Mouse (Mus musculus): Measurements from ENCODE around the gene Xirp1. TPM values are rescaled to one million over a fixed set of nuclear protein-coding genes. Genes with fewer than 3 reads are reported as not detected.
A peak's percentile ranks its signal among the peaks of the same experiment; 100 is the strongest.
"Not testable (repeated sequence)": the region's sequence is repeated elsewhere in the genome, so short reads cannot be mapped to it uniquely, and the experiment has no call there.

Gene Xirp1
- polyA plus RNA-seq, 1 experiment from 2014 or later, result 0.05 TPM

GRCm38 (mm10) chr9:120014828-120015227, 8.6 kb downstream of the Xirp1 start:
- Histone ChIP-seq H3K4me3 (ENCODE audit: low read depth, low read length) (no peak overlapping the region), H3K9ac (ENCODE audit: low read length) (no peak overlapping the region), H3K36me3 (ENCODE audit: control insufficient read depth, insufficient read depth, low read length) (no peaks in the 10 kb centered on the region), H3K4me1 (replicated peaks; ENCODE audit: control insufficient read depth, insufficient read depth) (no peaks in the 10 kb centered on the region), H3K27ac (replicated peaks) (no peak overlapping the region), H3K9me3 (ENCODE audit: control insufficient read depth, low read length) (no peaks in the 10 kb centered on the region), H3K27me3 (ENCODE audit: control insufficient read depth, insufficient read depth, low read length) (no peaks in the 10 kb centered on the region), H3K4me2 (replicated peaks; ENCODE audit: low read depth) (no peak overlapping the region)
- no peak for TF ChIP-seq CTCF (IDR thresholded peaks at IDR 0.05; ENCODE audit: low read depth)
- TF ChIP-seq EP300 (optimal IDR thresholded peaks at IDR 0.05), result no peak
- DNase-seq (ENCODE audit: low spot score) (no peak), ATAC-seq (ENCODE audit: low FRiP score, low TSS enrichment) (no peak)
- WGBS, result 66% methylated on average over 6 of the region's 6 CpGs

- no peak overlapping the region for H3K4me2 ChIP-seq (replicated peaks; ENCODE audit: low read depth)
- H3K9ac ChIP-seq (ENCODE audit: low read length), result no peak overlapping the region; the same call in 1 of the 2 replicates
- no peaks in the 10 kb centered on the region for H3K27me3 ChIP-seq (ENCODE audit: control insufficient read depth, insufficient read depth, low read length)
- DNase-seq (ENCODE audit: low spot score), result peak; percentile 65
- H3K4me1 ChIP-seq (replicated peaks; ENCODE audit: control insufficient read depth, insufficient read depth), result no peaks in the 10 kb centered on the region
- ATAC-seq (ENCODE audit: low FRiP score, low TSS enrichment), result no peak
- no peaks in the 10 kb centered on the region for H3K36me3 ChIP-seq (ENCODE audit: control insufficient read depth, insufficient read depth, low read length)
- no peaks in the 10 kb centered on the region for H3K9me3 ChIP-seq (ENCODE audit: control insufficient read depth, low read length)
- WGBS, result 60% methylated on average over 11 of the region's 11 CpGs
- no peak for TF ChIP-seq CTCF (IDR thresholded peaks at IDR 0.05; ENCODE audit: low read depth)
- no peak for TF ChIP-seq EP300 (optimal IDR thresholded peaks at IDR 0.05)
- H3K4me3 ChIP-seq (ENCODE audit: low read depth, low read length), result no peak overlapping the region
- no peak overlapping the region for H3K27ac ChIP-seq (replicated peaks)
These were observed 10.1 kb downstream of the Xirp1 start for GRCm38 (mm10) chr9:120013251-120013820.

- no peaks in the 10 kb centered on the region for H3K9me3 ChIP-seq (ENCODE audit: control insufficient read depth, low read length)
- TF ChIP-seq EP300 (optimal IDR thresholded peaks at IDR 0.05) (no peak), CTCF (IDR thresholded peaks at IDR 0.05; ENCODE audit: low read depth) (no peak)
- H3K36me3 ChIP-seq (ENCODE audit: control insufficient read depth, insufficient read depth, low read length), result no peaks in the 10 kb centered on the region
- no peaks in the 10 kb centered on the region for H3K27me3 ChIP-seq (ENCODE audit: control insufficient read depth, insufficient read depth, low read length)
- ATAC-seq (ENCODE audit: low FRiP score, low TSS enrichment), result no peak
- no peak overlapping the region for H3K27ac ChIP-seq (replicated peaks)
- H3K4me1 ChIP-seq (replicated peaks; ENCODE audit: control insufficient read depth, insufficient read depth), result no peaks in the 10 kb centered on the region
- no peak overlapping the region for H3K4me3 ChIP-seq (ENCODE audit: low read depth, low read length)
- H3K9ac ChIP-seq (ENCODE audit: low read length), result no peak overlapping the region
- 83% methylated on average over 5 of the region's 5 CpGs for WGBS
- DNase-seq (ENCODE audit: low spot score), result no peak
- H3K4me2 ChIP-seq (replicated peaks; ENCODE audit: low read depth), result no peak overlapping the region
These were observed 10.6 kb downstream of the Xirp1 start for GRCm38 (mm10) chr9:120012781-120013180.

GRCm38 (mm10) chr9:120012161-120012560, 11.2 kb downstream of the Xirp1 start:
- not testable (repeated sequence) for H3K4me1 ChIP-seq (replicated peaks; ENCODE audit: control insufficient read depth, insufficient read depth); DNase-seq (ENCODE audit: low spot score); H3K36me3 ChIP-seq (ENCODE audit: control insufficient read depth, insufficient read depth, low read length)

GRCm38 (mm10) chr9:120011533-120011932, 11.9 kb downstream of the Xirp1 start:
- H3K36me3 ChIP-seq (ENCODE audit: control insufficient read depth, insufficient read depth, low read length), result no peaks in the 10 kb centered on the region
- peak; percentile 73 for DNase-seq (ENCODE audit: low spot score)
- peak overlapping the region; percentile 89 for H3K27ac ChIP-seq (replicated peaks)
- no peaks in the 10 kb centered on the region for H3K9me3 ChIP-seq (ENCODE audit: control insufficient read depth, low read length)
- ATAC-seq (ENCODE audit: low FRiP score, low TSS enrichment), result peak; percentile 77
- TF ChIP-seq CTCF (IDR thresholded peaks at IDR 0.05; ENCODE audit: low read depth) (peak; percentile 84), EP300 (optimal IDR thresholded peaks at IDR 0.05) (peak; percentile 2)
- WGBS, result under 1% methylated on average over 10 of the region's 10 CpGs
- no peaks in the 10 kb centered on the region for H3K4me1 ChIP-seq (replicated peaks; ENCODE audit: control insufficient read depth, insufficient read depth)
- H3K9ac ChIP-seq (ENCODE audit: low read length), result 0 out of 2 replicates have a peak overlapping the region, but pooled peaks have one; percentile 41
- H3K4me2 ChIP-seq (replicated peaks; ENCODE audit: low read depth), result peak overlapping the region; percentile 68
- H3K4me3 ChIP-seq (ENCODE audit: low read depth, low read length), result peak overlapping the region; percentile 36
- H3K27me3 ChIP-seq (ENCODE audit: control insufficient read depth, insufficient read depth, low read length), result no peaks in the 10 kb centered on the region

More at GRCm38 (mm10) chr9:120012161-120012560, 11.2 kb downstream of the Xirp1 start:
- H3K27me3 ChIP-seq (ENCODE audit: control insufficient read depth, insufficient read depth, low read length); H3K9ac ChIP-seq (ENCODE audit: low read length); H3K4me3 ChIP-seq (ENCODE audit: low read depth, low read length); H3K4me2 ChIP-seq (replicated peaks; ENCODE audit: low read depth); H3K27ac ChIP-seq (replicated peaks); ATAC-seq (ENCODE audit: low FRiP score, low TSS enrichment); H3K9me3 ChIP-seq (ENCODE audit: control insufficient read depth, low read length): not testable (repeated sequence)
- WGBS, result 73% methylated on average over 6 of the region's 6 CpGs

- Histone ChIP-seq H3K27ac (replicated peaks) (peak overlapping the region; percentile 89), H3K9ac (ENCODE audit: low read length) (peak overlapping the region; percentile 47; the same call in 1 of the 2 replicates), H3K27me3 (ENCODE audit: control insufficient read depth, insufficient read depth, low read length) (no peaks in the 10 kb centered on the region), H3K36me3 (ENCODE audit: control insufficient read depth, insufficient read depth, low read length) (no peaks in the 10 kb centered on the region), H3K4me1 (replicated peaks; ENCODE audit: control insufficient read depth, insufficient read depth) (no peaks in the 10 kb centered on the region), H3K4me2 (replicated peaks; ENCODE audit: low read depth) (peak overlapping the region; percentile 68), H3K9me3 (ENCODE audit: control insufficient read depth, low read length) (no peaks in the 10 kb centered on the region), H3K4me3 (ENCODE audit: low read depth, low read length) (peak overlapping the region; percentile 36)
- TF ChIP-seq CTCF (IDR thresholded peaks at IDR 0.05; ENCODE audit: low read depth), result no peak
- peak; percentile 77 for TF ChIP-seq EP300 (optimal IDR thresholded peaks at IDR 0.05)
- ATAC-seq (ENCODE audit: low FRiP score, low TSS enrichment) (peak; percentile 93), DNase-seq (ENCODE audit: low spot score) (peak; percentile 100)
- 2% methylated on average over 47 of the region's 60 CpGs for WGBS
These were observed 12.5 kb downstream of the Xirp1 start for GRCm38 (mm10) chr9:120010781-120011511.
